Mouse (Mus musculus) neutrophil, adult 59 days (primary cell): ENCODE measurements around the gene Anxa2. TPM values are rescaled to one million over a fixed set of nuclear protein-coding genes. Genes with fewer than 3 reads are reported as not detected.

ENCODE experiments used
- total RNA-seq, 2 experiments: library from RNA; stranded (reverse); gene quantifications; 1 replicate in 1 of 2; 2 replicates in 1 of 2; pipeline ENCODE4 v1.2.4; 2023

Anxa2 gene
- total RNA-seq = 100 to 1,000 TPM; 790 to 908 TPM

GRCm38 (mm10) chr9:69453066-69453900 lies at the start of gene Anxa2:
Gene Anxa2, plus strand, starts transcription at chr9:69453620.

Other genes starting within 250 kb of the Anxa2 start
- 1 to 10 TPM; 3.9 to 5.3 TPM for gene Ice2, start 55.7 kb upstream of the Anxa2 start, total RNA-seq